Mouse (Mus musculus) lung, embryonic 14.5 days (tissue): Measurements from ENCODE around the gene Akr1b10. TPM values are rescaled to one million over a fixed set of nuclear protein-coding genes. Genes with fewer than 3 reads are reported as not detected.

Experiments used
- ATAC-seq: fragments of 200-750 bp; cut with Nextera tagmentation; 2 replicates; pipeline ENCODE4 v1.8.0; 2017; ENCODE audit warnings: mild to moderate bottlenecking, moderate TSS enrichment, moderate library complexity; ENCODE audit not compliant: insufficient read depth
- DNase-seq: peaks from one replicate; pipeline ENCODE4 v3.0.0-alpha.2; 2015
- H3K27ac ChIP-seq: fragments of 300-500 bp; sonication (generic); 2 replicates; pipeline ENCODE4 v1.5.1; 2014; ENCODE audit warnings: low read depth, mild to moderate bottlenecking, moderate library complexity
- H3K27me3 ChIP-seq: fragments of 300-500 bp; sonication (generic); 2 replicates; pipeline ENCODE4 v1.6.1; 2014; ENCODE audit warnings: low read length, control low read depth; ENCODE audit not compliant: insufficient read depth
- H3K36me3 ChIP-seq: fragments of 300-500 bp; sonication (generic); 2 replicates; pipeline ENCODE4 v1.6.1; 2014; ENCODE audit warnings: control low read depth; ENCODE audit not compliant: insufficient read depth
- H3K4me1 ChIP-seq: fragments of 300-500 bp; sonication (generic); 2 replicates; pipeline ENCODE4 v1.6.1; 2014; ENCODE audit warnings: antibody characterized with exemption, control low read depth; ENCODE audit not compliant: insufficient read depth
- H3K4me2 ChIP-seq: fragments of 300-500 bp; sonication (generic); 2 replicates; pipeline ENCODE4 v1.6.1; 2014; ENCODE audit warnings: mild to moderate bottlenecking
- H3K4me3 ChIP-seq: fragments of 300-500 bp; sonication (generic); 2 replicates; pipeline ENCODE4 v1.5.1; 2014; ENCODE audit warnings: low read depth, low read length
- H3K9ac ChIP-seq: fragments of 300-500 bp; sonication (generic); 2 replicates; pipeline ENCODE4 v1.6.1; 2014
- H3K9me3 ChIP-seq: fragments of 300-500 bp; sonication (generic); 2 replicates; pipeline ENCODE4 v1.6.1; 2016; ENCODE audit warnings: low read depth, low read length, control low read depth
- CTCF ChIP-seq: IDR thresholded peaks from 2 replicates; pipeline ENCODE4 v1.5.1; 2016; ENCODE audit warnings: antibody characterized with exemption, low read depth
- WGBS: fragments of 180-500 bp; shearing (Covaris S2); extraction: QIAGEN DNeasy Blood & Tissue Kit; methylation state at CpG from one replicate; pipeline ENCODE4 v1.1.7; 2014; 5-methylcytosine and 5-hydroxymethylcytosine counted together
- polyA plus RNA-seq: library from polyadenylated mRNA; unstranded; fragments of >200 nt; fragmentation: Nextera tagmentation; extraction: Ambion mirVana; gene quantifications from 2 replicates; pipeline ENCODE4 v1.2.1, GENCODE M21; 2014

Gene Akr1b10
- polyA plus RNA-seq, result 22.3 and 26.8 TPM in 2 replicates

GRCm38 (mm10) chr6:34384110-34384661 is at the start of gene Akr1b10:
Akr1b10 (plus strand) TSS chr6:34384218.
- no peak for TF ChIP-seq CTCF
- peak; percentile 89 for DNase-seq
- under 1% methylated on average over 17 of the region's 17 CpGs for WGBS
- H3K36me3 ChIP-seq, result 0 out of 2 replicates have a peak, but pooled peaks cover 3% of the 10 kb centered on the region
- peak within 1 kb of the TSS; percentile 80 for H3K27ac ChIP-seq
- ATAC-seq, result peak; percentile 84
- no peaks in the 10 kb centered on the region for H3K27me3 ChIP-seq
- H3K9ac ChIP-seq, result peak within 1 kb of the TSS; percentile 55
- H3K4me3 ChIP-seq, result peak within 1 kb of the TSS; percentile 54
- H3K4me1 ChIP-seq, result no peaks in the 10 kb centered on the region
- H3K4me2 ChIP-seq, result peak within 1 kb of the TSS; percentile 90
- H3K9me3 ChIP-seq, result no peaks in the 10 kb centered on the region

GRCm38 (mm10) chr6:34334673-34335072 is 49.3 kb upstream of the Akr1b10 start:
- DNase-seq (peak; percentile 11), ATAC-seq (no peak)
- no peak overlapping the region for H3K4me2 ChIP-seq
- no peaks in the 10 kb centered on the region for H3K4me1 ChIP-seq
- no peak for TF ChIP-seq CTCF
- no peak overlapping the region for H3K4me3 ChIP-seq
- 51% methylated on average over 5 of the region's 5 CpGs for WGBS
- H3K9me3 ChIP-seq, result no peaks in the 10 kb centered on the region
- H3K27me3 ChIP-seq, result no peaks in the 10 kb centered on the region
- H3K36me3 ChIP-seq, result no peaks in the 10 kb centered on the region
- no peak overlapping the region for H3K9ac ChIP-seq
- H3K27ac ChIP-seq, result no peak overlapping the region

- Histone ChIP-seq H3K4me1 (no peaks in the 10 kb centered on the region), H3K36me3 (no peaks in the 10 kb centered on the region), H3K9me3 (no peaks in the 10 kb centered on the region), H3K27ac (no peak overlapping the region), H3K9ac (no peak overlapping the region), H3K4me3 (no peak overlapping the region), H3K4me2 (no peak overlapping the region), H3K27me3 (no peaks in the 10 kb centered on the region)
- no peak for ATAC-seq
- 86% methylated on average over 2 of the region's 2 CpGs for WGBS
- no peak for DNase-seq
- no peak for TF ChIP-seq CTCF
Measured at GRCm38 (mm10) chr6:34337799-34338198, 46.2 kb upstream of the Akr1b10 start.

- no peak overlapping the region for H3K4me3 ChIP-seq
Measured at GRCm38 (mm10) chr6:34341991-34342390, 42.0 kb upstream of the Akr1b10 start.

GRCm38 (mm10) chr6:34342476-34342875 is 41.5 kb upstream of the Akr1b10 start:
- H3K27me3 ChIP-seq, result no peaks in the 10 kb centered on the region
- no peak overlapping the region for H3K27ac ChIP-seq
- H3K9me3 ChIP-seq, result no peaks in the 10 kb centered on the region
- H3K4me1 ChIP-seq, result peaks cover 4% of the 10 kb centered on the region; the same call in 1 of the 2 replicates
- DNase-seq (no peak), ATAC-seq (no peak)
- H3K4me2 ChIP-seq, result no peak overlapping the region
- 86% methylated on average over 2 of the region's 2 CpGs for WGBS
- H3K9ac ChIP-seq, result no peak overlapping the region
- TF ChIP-seq CTCF, result no peak
- H3K4me3 ChIP-seq, result no peak overlapping the region
- no peaks in the 10 kb centered on the region for H3K36me3 ChIP-seq

More at GRCm38 (mm10) chr6:34341991-34342390, 42.0 kb upstream of the Akr1b10 start:
- ATAC-seq (no peak), DNase-seq (no peak)
- Histone ChIP-seq H3K36me3 (no peaks in the 10 kb centered on the region), H3K27me3 (no peaks in the 10 kb centered on the region), H3K4me1 (peaks cover 4% of the 10 kb centered on the region; the same call in 1 of the 2 replicates), H3K9ac (no peak overlapping the region), H3K27ac (no peak overlapping the region), H3K9me3 (no peaks in the 10 kb centered on the region), H3K4me2 (no peak overlapping the region)
- TF ChIP-seq CTCF, result no peak
- WGBS, result 74% methylated on average over 4 of the region's 4 CpGs

GRCm38 (mm10) chr6:34343426-34343825 is 40.6 kb upstream of the Akr1b10 start:
- no peaks in the 10 kb centered on the region for H3K27me3 ChIP-seq
- DNase-seq, result no peak
- H3K4me2 ChIP-seq, result no peak overlapping the region
- no peaks in the 10 kb centered on the region for H3K9me3 ChIP-seq
- WGBS, result 80% methylated on average over 6 of the region's 6 CpGs
- no peak overlapping the region for H3K27ac ChIP-seq
- no peak for TF ChIP-seq CTCF
- H3K4me3 ChIP-seq, result no peak overlapping the region
- no peaks in the 10 kb centered on the region for H3K36me3 ChIP-seq
- H3K9ac ChIP-seq, result no peak overlapping the region
- ATAC-seq, result no peak
- H3K4me1 ChIP-seq, result peaks cover 4% of the 10 kb centered on the region; the same call in 1 of the 2 replicates

GRCm38 (mm10) chr6:34344135-34344850 is 39.7 kb upstream of the Akr1b10 start:
- DNase-seq, result no peak
- ATAC-seq, result no peak
- peaks cover 4% of the 10 kb centered on the region; the same call in 1 of the 2 replicates for H3K4me1 ChIP-seq
- H3K4me3 ChIP-seq, result no peak overlapping the region
- TF ChIP-seq CTCF, result no peak
- no peak overlapping the region for H3K27ac ChIP-seq
- H3K9me3 ChIP-seq, result no peaks in the 10 kb centered on the region
- H3K9ac ChIP-seq, result no peak overlapping the region
- H3K27me3 ChIP-seq, result no peaks in the 10 kb centered on the region
- no peak overlapping the region; the same call in 1 of the 2 replicates for H3K4me2 ChIP-seq
- 61% methylated on average over 10 of the region's 10 CpGs for WGBS
- H3K36me3 ChIP-seq, result no peaks in the 10 kb centered on the region
